Mouse (Mus musculus) testis, adult 2 months (tissue): Measurements from ENCODE around the gene Fcrls.

ENCODE experiments used
- CTCF ChIP-seq: fragments of 200-500 bp; IDR thresholded peaks from 2 replicates; pipeline ENCODE4 v1.5.1; 2012; ENCODE audit warnings: low read depth, mild to moderate bottlenecking, inconsistent platforms, low read length, moderate library complexity; ENCODE audit not compliant: control insufficient read depth, insufficient read depth, insufficient replicate concordance
- POLR2A ChIP-seq: fragments of 200-500 bp; IDR thresholded peaks from 2 replicates; pipeline ENCODE4 v1.6.1; 2012; ENCODE audit warnings: low read depth, mild to moderate bottlenecking, inconsistent platforms, low read length, moderate library complexity; ENCODE audit not compliant: control insufficient read depth

DNA sequence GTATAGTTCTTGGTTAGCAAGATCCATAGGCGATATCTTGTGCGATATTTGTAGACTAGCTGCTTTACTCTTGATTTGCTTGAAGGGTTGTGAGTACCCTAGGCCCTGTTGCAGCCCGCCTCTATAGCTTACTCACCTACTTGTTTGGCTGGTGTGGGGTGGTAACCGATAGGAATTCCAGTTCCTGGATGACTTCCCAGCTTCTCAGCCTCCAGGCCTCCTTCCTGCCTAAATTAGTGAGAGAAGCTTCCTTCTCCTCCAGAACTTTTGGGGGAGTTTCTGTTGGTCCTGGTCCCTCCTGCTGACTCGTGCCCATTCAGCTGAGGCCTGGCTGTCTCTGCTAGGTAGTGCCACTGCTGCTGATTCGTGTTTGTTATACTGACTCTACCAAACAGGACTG lies 14.0 kb downstream of the Fcrls start:
- TF ChIP-seq CTCF = no peak
- TF ChIP-seq POLR2A = no peak
